Mouse (Mus musculus) layer of hippocampus, adult 18-20 months (tissue): ENCODE results near the gene Cd72. TPM values are rescaled to one million over a fixed set of nuclear protein-coding genes. Genes with fewer than 3 reads are reported as not detected.

Source experiments
- DNase-seq, 2 experiments: peaks; one replicate each; pipeline ENCODE4 v3.0.0; 2022; ENCODE audit warnings: low spot score in 2 of 2
- total RNA-seq, 2 experiments: library from RNA; stranded (reverse); gene quantifications; 2 replicates each; pipeline ENCODE4 v1.2.3; 2021

Gene Cd72
- total RNA-seq, 2 experiments from 2014 or later = not detected

GRCm38 (mm10) chr4:43406162-43406971 is 48.1 kb downstream of the Cd72 start:
- DNase-seq = peak; percentile 64 to 77

- no peak for DNase-seq
These were observed 49.7 kb downstream of the Cd72 start for GRCm38 (mm10) chr4:43404697-43405096.

GRCm38 (mm10) chr4:43402212-43402611 is 52.2 kb downstream of the Cd72 start:
- DNase-seq = no peak

GRCm38 (mm10) chr4:43401486-43401885 is 52.9 kb downstream of the Cd72 start:
- no peak for DNase-seq

GRCm38 (mm10) chr4:43400976-43401375 is 53.5 kb downstream of the Cd72 start:
- no peak for DNase-seq

GRCm38 (mm10) chr4:43399391-43400131 is 54.9 kb downstream of the Cd72 start:
- DNase-seq = no peak

GRCm38 (mm10) chr4:43398829-43399331 is 55.5 kb downstream of the Cd72 start:
- peak in 1 of 2 experiments; percentile 53 for DNase-seq

GRCm38 (mm10) chr4:43398014-43398413 is 56.4 kb downstream of the Cd72 start:
- DNase-seq = no peak

Other genes starting within 250 kb of the Cd72 start
- under 1 TPM; 0.23 to 0.52 TPM for gene Atp8b5, start 187.5 kb downstream of the Cd72 start, total RNA-seq
- 100 to 1,000 TPM; 119 to 124 TPM for gene Rusc2, start 72.6 kb downstream of the Cd72 start, total RNA-seq
- under 1 TPM; 0.54 to 0.81 TPM for gene Fam166b, start 25.5 kb downstream of the Cd72 start, total RNA-seq
- gene Tesk1, start 12.7 kb downstream of the Cd72 start, total RNA-seq = 10 to 100 TPM; 83.3 to 89.9 TPM
- gene Sit1, start 29.1 kb upstream of the Cd72 start, total RNA-seq = not detected
- 10 to 100 TPM; 27.7 to 29.3 TPM for gene Ccdc107, start 38.3 kb upstream of the Cd72 start, total RNA-seq
- gene Arhgef39, start 45.1 kb upstream of the Cd72 start, total RNA-seq = not detected
- gene Car9, start 52.3 kb upstream of the Cd72 start, total RNA-seq = not detected
- gene Tpm2, start 69.1 kb upstream of the Cd72 start, total RNA-seq = 1 to 10 TPM; 4.2 to 4.8 TPM
- gene Creb3, start 107.7 kb upstream of the Cd72 start, total RNA-seq = 10 to 100 TPM; 67.4 to 74.5 TPM
- 10 to 100 TPM; 35.8 to 42.1 TPM for gene Tln1, start 108.1 kb upstream of the Cd72 start, total RNA-seq
- 10 to 100 TPM; 43.6 to 48.0 TPM for gene Rgp1, start 124.1 kb upstream of the Cd72 start, total RNA-seq
- gene Gba2, start 124.2 kb upstream of the Cd72 start, total RNA-seq = 10 to 100 TPM; 58.8 to 65.2 TPM
- not detected for gene Msmp, start 129.9 kb upstream of the Cd72 start, total RNA-seq
- 10 to 100 TPM; 47.2 to 52.7 TPM for gene Npr2, start 177.3 kb upstream of the Cd72 start, total RNA-seq
- 1 to 10 TPM; 1.4 to 2.3 TPM for gene Spag8, start 199.0 kb upstream of the Cd72 start, total RNA-seq
- 10 to 100 TPM; 31.3 to 36.7 TPM for gene Hint2, start 201.8 kb upstream of the Cd72 start, total RNA-seq
- gene Tmem8b, start 214.3 kb upstream of the Cd72 start, total RNA-seq = 10 to 100 TPM; 68.2 to 72.1 TPM
- 1 to 10 TPM; 1.5 to 1.8 TPM for gene Fam221b, start 214.5 kb upstream of the Cd72 start, total RNA-seq
- not detected for gene Olfr70, start 246.2 kb upstream of the Cd72 start, total RNA-seq